In the genomic region with DNA sequence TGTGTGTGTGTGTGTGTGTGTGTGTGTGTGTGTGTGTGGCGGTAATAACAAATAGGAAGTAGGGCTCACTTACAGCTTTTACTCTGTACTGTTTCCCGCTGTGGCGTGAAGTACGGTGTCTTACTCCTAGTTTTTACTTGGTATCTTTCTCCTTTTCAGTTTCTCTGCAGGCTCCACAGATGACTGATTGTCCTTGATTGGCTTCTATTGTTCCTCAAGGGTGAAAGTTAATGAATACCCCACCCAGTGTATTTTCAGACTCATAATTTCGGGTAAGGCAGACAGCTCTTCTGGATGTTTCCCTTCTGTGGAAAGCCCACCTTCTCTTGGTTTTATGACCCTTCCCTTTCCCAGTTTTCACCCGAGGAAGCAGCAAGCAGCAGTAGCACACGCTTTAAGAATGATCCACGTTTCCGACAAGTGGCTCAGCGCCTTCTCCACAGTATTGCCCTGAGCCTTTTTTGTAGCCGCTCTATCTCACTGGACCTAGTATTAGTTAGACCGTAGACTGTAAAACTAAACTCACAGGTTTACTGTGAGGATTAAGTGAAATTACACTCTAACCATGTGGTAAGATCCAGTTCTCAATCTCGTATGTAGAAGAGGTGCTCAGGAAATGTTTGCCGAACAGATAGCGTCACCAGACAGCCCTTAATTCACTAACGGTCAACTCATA, we compare ENCODE assay signal across 24 mouse cellular contexts. TPM values are rescaled to one million over a fixed set of nuclear protein-coding genes. Genes with fewer than 3 reads are reported as not detected.
"Had no signal": no experiment of that assay in that cellular context is flagged by ENCODE, and none has a peak within 500 bp of the region (broad histone marks: within the 10 kb centered on the region; RNA-seq: fewer than 3 reads in every experiment).

No protein-coding gene starts in this region.

- H3K4me2 ChIP-seq: liver, embryonic 13.5 days; midbrain, embryonic 12.5 days; neural tube, embryonic 13.5 days had no signal

- H3K4me1 ChIP-seq: liver, embryonic 13.5 days; neural tube, embryonic 13.5 days had no signal

- H3K9ac ChIP-seq: liver, embryonic 13.5 days; midbrain, embryonic 12.5 days; neural tube, embryonic 13.5 days had no signal

- H3K27me3 ChIP-seq: liver, embryonic 13.5 days; midbrain, embryonic 12.5 days; neural tube, embryonic 13.5 days had no signal

- DNase-seq: layer of hippocampus, adult 9-11 months; layer of hippocampus, postnatal 36 days; liver, embryonic 13.5 days; lung, adult 2 months; lung, postnatal 14 days; lung, postnatal 4 days; thymus, adult 18-20 months; thymus, postnatal 36 days had no signal

- H3K27ac ChIP-seq: layer of hippocampus, adult 2 months; left cerebral cortex, adult 2 months; liver, embryonic 13.5 days; midbrain, embryonic 12.5 days; neural tube, embryonic 13.5 days had no signal

- H3K4me3 ChIP-seq: layer of hippocampus, adult 2 months; left cerebral cortex, adult 2 months; liver, embryonic 13.5 days; midbrain, embryonic 12.5 days; myocyte; neural tube, embryonic 13.5 days had no signal

- H3K9me3 ChIP-seq: liver, embryonic 13.5 days; midbrain, embryonic 12.5 days; neural tube, embryonic 13.5 days had no signal

- ATAC-seq: inflammation-experienced regulatory T-cells, adult 6 months; intestine, embryonic 16.5 days; midbrain, embryonic 16.5 days had no signal

- H3K36me3 ChIP-seq: liver, embryonic 13.5 days; midbrain, embryonic 12.5 days; neural tube, embryonic 13.5 days had no signal

RNA-seq across cellular contexts. Expression of a gene that starts 29.7 kb away (rescaled TPM):
- total RNA-seq: layer of hippocampus, adult 2 months; layer of hippocampus, postnatal 36 days; liver, adult 2 months; megakaryocyte-erythroid progenitor cell, adult 5-6 weeks had no signal
- polyA plus RNA-seq: large intestine, adult 2 months; limb, embryonic 11.5 days; liver, embryonic 13.5 days; lung, embryonic 16.5 days; midbrain, embryonic 12.5 days; midbrain, embryonic 16.5 days; myocyte; neural tube, embryonic 13.5 days; small intestine, adult 2 months had no signal

RNA-seq across cellular contexts. Expression of a gene that starts 43.4 kb away (rescaled TPM):
- total RNA-seq: layer of hippocampus, postnatal 36 days; left cerebral cortex, adult 2 months; left cerebral cortex, postnatal 10 days; left cerebral cortex, postnatal 36 days had no signal
- polyA plus RNA-seq: limb, embryonic 11.5 days; midbrain, embryonic 12.5 days; midbrain, embryonic 16.5 days; myocyte had no signal
